Mouse (Mus musculus) intestine, embryonic 14.5 days (tissue): ENCODE measurements around the gene Jagn1. TPM values are rescaled to one million over a fixed set of nuclear protein-coding genes. Genes with fewer than 3 reads are reported as not detected.

Experiments
- ATAC-seq: fragments of 200-750 bp; cut with Nextera tagmentation; replicated peaks from 2 replicates; pipeline ENCODE4 v1.8.0; 2017; ENCODE audit warnings: low read depth, moderate number of reproducible peaks, moderate TSS enrichment, moderate library complexity; ENCODE audit not compliant: low FRiP score, low TSS enrichment
- DNase-seq: peaks from one replicate; pipeline ENCODE4 v3.0.0-alpha.2; 2018; ENCODE audit warnings: low spot score
- H3K27ac ChIP-seq: fragments of 300-500 bp; sonication (generic); 2 replicates; pipeline ENCODE4 v1.5.1; 2014; ENCODE audit warnings: low read depth, mild to moderate bottlenecking, control low read depth
- H3K27me3 ChIP-seq: fragments of 300-500 bp; sonication (generic); replicated peaks from 2 replicates; pipeline ENCODE4 v1.6.1; 2014; ENCODE audit warnings: low read length, control low read depth; ENCODE audit not compliant: control insufficient read depth, insufficient read depth
- H3K36me3 ChIP-seq: fragments of 300-500 bp; sonication (generic); 2 replicates; pipeline ENCODE4 v1.6.1; 2014; ENCODE audit warnings: low read length, control low read depth; ENCODE audit not compliant: control insufficient read depth, insufficient read depth
- H3K4me1 ChIP-seq: fragments of 300-500 bp; sonication (generic); replicated peaks from 2 replicates; pipeline ENCODE4 v1.6.1; 2014; ENCODE audit warnings: low read length, control low read depth, mixed read lengths; ENCODE audit not compliant: control insufficient read depth, insufficient read depth
- H3K4me2 ChIP-seq: fragments of 300-500 bp; sonication (generic); 2 replicates; pipeline ENCODE4 v1.6.1; 2014; ENCODE audit warnings: low read length
- H3K4me3 ChIP-seq: fragments of 300-500 bp; sonication (generic); 2 replicates; pipeline ENCODE4 v1.5.1; 2014; ENCODE audit warnings: low read depth, low read length, control low read depth, mixed read lengths
- H3K9ac ChIP-seq: fragments of 300-500 bp; sonication (generic); 2 replicates; pipeline ENCODE4 v1.6.1; 2014; ENCODE audit warnings: mild to moderate bottlenecking, low read length
- H3K9me3 ChIP-seq: fragments of 300-500 bp; sonication (generic); 2 replicates; pipeline ENCODE4 v1.6.1; 2016; ENCODE audit warnings: low read length, control low read depth; ENCODE audit not compliant: control insufficient read depth
- WGBS: fragments of 180-500 bp; shearing (Covaris S2); extraction: QIAGEN DNeasy Blood & Tissue Kit; methylation state at CpG from one replicate; pipeline ENCODE4 v1.1.7; 2014; 5-methylcytosine and 5-hydroxymethylcytosine counted together
- polyA plus RNA-seq: library from polyadenylated mRNA; unstranded; fragments of >200 nt; fragmentation: Nextera tagmentation; extraction: Ambion mirVana; gene quantifications from 2 replicates; pipeline ENCODE4 v1.2.1, GENCODE M21; 2014

Gene Jagn1
- polyA plus RNA-seq, 1 experiment from 2014 or later = 80.0 TPM

- ATAC-seq = no peak
- WGBS = 88% methylated on average over 16 of the region's 16 CpGs
- no peak overlapping the region for H3K4me3 ChIP-seq
- no peak overlapping the region for H3K4me2 ChIP-seq
- H3K27me3 ChIP-seq = no peaks in the 10 kb centered on the region
- H3K4me1 ChIP-seq = no peaks in the 10 kb centered on the region
- H3K9me3 ChIP-seq = peaks cover 3% of the 10 kb centered on the region; the same call in 1 of the 2 replicates
- DNase-seq = no peak
- H3K27ac ChIP-seq = no peak overlapping the region
- no peaks in the 10 kb centered on the region for H3K36me3 ChIP-seq
- H3K9ac ChIP-seq = no peak overlapping the region
Measured at GRCm38 (mm10) chr6:113428006-113428405, 14.4 kb upstream of the Jagn1 start.

DNA sequence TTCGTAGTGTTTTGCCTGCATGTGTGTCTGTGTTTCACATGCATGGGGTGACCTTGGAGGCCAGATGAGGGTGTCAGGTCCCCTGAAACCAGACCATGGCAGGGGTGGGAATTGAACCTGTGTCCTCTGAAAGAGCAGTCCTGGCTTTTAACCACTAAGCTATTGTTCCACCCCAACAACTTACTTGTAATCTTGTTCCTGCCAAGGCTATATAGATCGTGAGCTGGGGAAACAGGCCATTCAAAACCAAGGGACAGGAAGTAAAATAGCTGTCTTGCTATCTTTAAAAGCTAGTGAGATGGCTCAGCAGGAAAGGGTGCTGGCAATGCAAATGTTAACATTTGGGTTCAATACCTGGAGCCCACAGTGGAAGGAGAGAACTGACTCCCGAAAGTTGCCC, 12.4 kb upstream of the Jagn1 start:
- H3K9me3 ChIP-seq = peaks cover 3% of the 10 kb centered on the region; the same call in 1 of the 2 replicates
- H3K36me3 ChIP-seq = no peaks in the 10 kb centered on the region
- no peaks in the 10 kb centered on the region for H3K4me1 ChIP-seq
- H3K27ac ChIP-seq = no peak overlapping the region
- no peak overlapping the region for H3K4me2 ChIP-seq
- no peak overlapping the region for H3K9ac ChIP-seq
- H3K27me3 ChIP-seq = no peaks in the 10 kb centered on the region
- ATAC-seq (no peak), DNase-seq (no peak)
- H3K4me3 ChIP-seq = no peak overlapping the region
- 80% methylated on average over 3 of the region's 3 CpGs for WGBS

- H3K9me3 ChIP-seq = peaks cover 3% of the 10 kb centered on the region; the same call in 1 of the 2 replicates
- no peak overlapping the region for H3K4me2 ChIP-seq
- DNase-seq (no peak), ATAC-seq (no peak)
- no peaks in the 10 kb centered on the region for H3K4me1 ChIP-seq
- no peaks in the 10 kb centered on the region for H3K27me3 ChIP-seq
- no peak overlapping the region for H3K9ac ChIP-seq
- H3K4me3 ChIP-seq = no peak overlapping the region
- H3K36me3 ChIP-seq = no peaks in the 10 kb centered on the region
- no peak overlapping the region for H3K27ac ChIP-seq
- WGBS = 55% methylated on average over 3 of the region's 3 CpGs
Measured at GRCm38 (mm10) chr6:113430846-113431245, 11.5 kb upstream of the Jagn1 start.

DNA sequence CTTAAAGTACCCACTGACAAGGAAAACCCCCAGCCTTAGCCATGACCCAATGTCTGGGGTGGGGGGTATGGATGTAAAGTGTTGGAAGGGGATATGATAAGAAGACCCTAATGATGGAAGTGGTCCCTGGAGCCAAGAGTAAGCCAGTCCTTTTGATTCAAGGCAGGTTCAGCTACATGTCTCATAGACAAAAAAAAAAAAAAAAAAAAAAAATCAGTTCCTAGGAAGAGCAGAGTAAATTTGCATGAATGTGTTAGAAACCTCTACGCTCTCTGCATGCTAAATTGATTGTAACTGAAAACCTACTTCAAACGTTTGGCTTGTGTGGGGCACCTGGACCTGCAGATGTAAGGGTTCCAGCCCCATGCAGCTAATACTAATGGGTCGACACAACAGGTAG, 10.6 kb upstream of the Jagn1 start:
- Histone ChIP-seq H3K36me3 (no peaks in the 10 kb centered on the region), H3K9ac (no peak overlapping the region), H3K9me3 (peaks cover 3% of the 10 kb centered on the region; the same call in 1 of the 2 replicates), H3K4me1 (no peaks in the 10 kb centered on the region), H3K27ac (no peak overlapping the region), H3K4me2 (no peak overlapping the region), H3K27me3 (no peaks in the 10 kb centered on the region), H3K4me3 (no peak overlapping the region)
- DNase-seq (no peak), ATAC-seq (no peak)
- 67% methylated on average over 3 of the region's 3 CpGs for WGBS

DNA sequence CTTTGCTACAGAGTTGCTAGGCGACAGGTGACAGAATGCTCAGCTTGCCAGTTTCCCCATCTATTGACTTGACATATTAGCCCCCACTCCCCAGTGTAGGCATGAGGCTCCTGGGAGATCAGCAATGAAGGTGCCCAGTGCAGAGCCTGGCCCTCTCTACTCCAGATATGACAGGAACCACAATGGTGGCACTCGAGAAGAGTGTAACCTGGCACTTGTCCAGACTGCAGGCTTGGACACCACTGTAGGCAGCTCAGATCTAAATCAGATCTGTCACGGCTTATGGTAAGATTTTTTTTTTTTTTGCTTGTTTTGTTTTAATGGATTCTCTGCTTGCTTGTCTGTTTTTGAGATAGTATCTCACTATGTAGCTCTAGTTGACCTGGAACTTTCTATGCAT, 8.7 kb upstream of the Jagn1 start:
- no peak overlapping the region for H3K4me3 ChIP-seq
- H3K4me1 ChIP-seq = no peaks in the 10 kb centered on the region
- ATAC-seq (no peak), DNase-seq (no peak)
- H3K9me3 ChIP-seq = no peaks in the 10 kb centered on the region
- no peak overlapping the region for H3K4me2 ChIP-seq
- H3K27me3 ChIP-seq = no peaks in the 10 kb centered on the region
- no peak overlapping the region for H3K27ac ChIP-seq
- 82% methylated on average over 3 of the region's 3 CpGs for WGBS
- H3K36me3 ChIP-seq = no peaks in the 10 kb centered on the region
- no peak overlapping the region for H3K9ac ChIP-seq

DNA sequence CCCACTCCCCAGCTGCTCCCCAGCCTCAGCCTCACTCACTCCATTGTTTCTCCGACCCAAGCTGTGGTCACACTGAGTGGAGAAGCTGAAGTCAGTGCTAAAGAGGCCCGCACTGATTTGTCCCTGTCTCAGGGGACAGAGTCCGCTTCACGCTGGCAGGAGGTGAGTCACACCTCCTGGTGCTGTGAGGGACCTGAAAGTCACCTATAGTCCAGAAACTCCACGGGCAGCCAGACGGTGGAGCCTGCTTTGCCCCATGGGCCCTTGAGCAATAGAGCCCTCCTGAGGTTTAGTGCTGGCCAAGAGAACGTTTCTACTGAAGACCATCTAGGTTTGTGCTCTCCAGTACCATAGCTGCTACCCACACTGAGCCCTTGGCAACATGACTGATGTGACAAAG, 7.7 kb upstream of the Jagn1 start:
- no peak for DNase-seq
- Histone ChIP-seq H3K27ac (no peak overlapping the region), H3K4me2 (no peak overlapping the region), H3K4me3 (no peak overlapping the region), H3K9ac (no peak overlapping the region), H3K27me3 (no peaks in the 10 kb centered on the region), H3K9me3 (no peaks in the 10 kb centered on the region), H3K4me1 (no peaks in the 10 kb centered on the region), H3K36me3 (no peaks in the 10 kb centered on the region)
- WGBS = 76% methylated on average over 7 of the region's 7 CpGs
- ATAC-seq = peak; percentile 77

GRCm38 (mm10) chr6:113435664-113436205, 6.6 kb upstream of the Jagn1 start, which contains the start of gene Cidec:
Gene Cidec (minus strand): TSS chr6:113435760.
- H3K27ac ChIP-seq = no peak within 1 kb of the TSS
- H3K9ac ChIP-seq = no peak within 1 kb of the TSS
- ATAC-seq = no peak

GRCm38 (mm10) chr6:113437135-113437534, 5.2 kb upstream of the Jagn1 start:
- Histone ChIP-seq H3K4me2 (no peak overlapping the region), H3K4me3 (no peak overlapping the region), H3K27me3 (no peaks in the 10 kb centered on the region), H3K4me1 (no peaks in the 10 kb centered on the region), H3K27ac (no peak overlapping the region), H3K9me3 (no peaks in the 10 kb centered on the region), H3K36me3 (no peaks in the 10 kb centered on the region), H3K9ac (no peak overlapping the region)
- ATAC-seq (no peak), DNase-seq (no peak)
- 77% methylated on average over 12 of the region's 12 CpGs for WGBS

More at GRCm38 (mm10) chr6:113435664-113436205, 6.6 kb upstream of the Jagn1 start, which contains the start of gene Cidec:
- Histone ChIP-seq H3K9me3 (no peaks in the 10 kb centered on the region), H3K4me2 (no peak within 1 kb of the TSS), H3K36me3 (no peaks in the 10 kb centered on the region), H3K4me3 (no peak within 1 kb of the TSS), H3K27me3 (no peaks in the 10 kb centered on the region), H3K4me1 (no peaks in the 10 kb centered on the region)
- WGBS = 80% methylated on average over 9 of the region's 9 CpGs
- no peak for DNase-seq

GRCm38 (mm10) chr6:113438721-113439430, 3.5 kb upstream of the Jagn1 start:
- no peak overlapping the region for H3K9ac ChIP-seq
- 52% methylated on average over 12 of the region's 12 CpGs for WGBS
- no peak for ATAC-seq

More at GRCm38 (mm10) chr6:113438721-113439430, 3.5 kb upstream of the Jagn1 start:
- Histone ChIP-seq H3K4me1 (peaks cover 7% of the 10 kb centered on the region), H3K4me2 (no peak overlapping the region), H3K27ac (no peak overlapping the region), H3K36me3 (no peaks in the 10 kb centered on the region), H3K4me3 (no peak overlapping the region), H3K27me3 (no peaks in the 10 kb centered on the region), H3K9me3 (no peaks in the 10 kb centered on the region)
- no peak for DNase-seq
